Mouse (Mus musculus) forebrain, embryonic 14.5 days (tissue): ENCODE results near the gene Mllt3. TPM values are rescaled to one million over a fixed set of nuclear protein-coding genes. Genes with fewer than 3 reads are reported as not detected.

Experiments used
- ATAC-seq: fragments of 200-750 bp; cut with Nextera tagmentation; 2 replicates; pipeline ENCODE4 v1.8.0; 2017; ENCODE audit warnings: mild to moderate bottlenecking, moderate library complexity
- DNase-seq: peaks from one replicate; pipeline ENCODE4 v3.0.0-alpha.2; 2015; ENCODE audit warnings: low spot score
- H3K27ac ChIP-seq: fragments of 300-500 bp; sonication (generic); 2 replicates; pipeline ENCODE4 v1.5.1; 2014; ENCODE audit warnings: low read depth, mild to moderate bottlenecking, control low read depth, low read length, moderate library complexity
- H3K27me3 ChIP-seq: fragments of 300-500 bp; sonication (generic); replicated peaks from 2 replicates; pipeline ENCODE4 v1.6.1; 2014; ENCODE audit warnings: low read length, control low read depth, mixed read lengths; ENCODE audit not compliant: control insufficient read depth, insufficient read depth
- H3K36me3 ChIP-seq: fragments of 300-500 bp; sonication (generic); 2 replicates; pipeline ENCODE4 v1.6.1; 2014; ENCODE audit warnings: low read length, control low read depth; ENCODE audit not compliant: control insufficient read depth, insufficient read depth
- H3K4me1 ChIP-seq: fragments of 300-500 bp; sonication (generic); 2 replicates; pipeline ENCODE4 v1.6.1; 2014; ENCODE audit warnings: antibody characterized with exemption, low read length, control low read depth; ENCODE audit not compliant: control insufficient read depth, insufficient read depth
- H3K4me2 ChIP-seq: fragments of 300-500 bp; sonication (generic); 2 replicates; pipeline ENCODE4 v1.6.1; 2014; ENCODE audit warnings: mild to moderate bottlenecking, control low read depth, low read length
- H3K4me3 ChIP-seq: fragments of 300-500 bp; sonication (generic); 2 replicates; pipeline ENCODE4 v1.5.1; 2014; ENCODE audit warnings: low read depth, low read length, control low read depth
- H3K9ac ChIP-seq: fragments of 300-500 bp; sonication (generic); 2 replicates; pipeline ENCODE4 v1.6.1; 2014; ENCODE audit warnings: mild to moderate bottlenecking, low read length, control low read depth, moderate library complexity
- H3K9me3 ChIP-seq: fragments of 300-500 bp; sonication (generic); replicated peaks from 2 replicates; pipeline ENCODE4 v1.6.1; 2016; ENCODE audit warnings: low read length, control low read depth, mixed read lengths; ENCODE audit not compliant: control insufficient read depth
- WGBS: fragments of 180-500 bp; shearing (Covaris S2); extraction: QIAGEN DNeasy Blood & Tissue Kit; methylation state at CpG from one replicate; pipeline ENCODE4 v1.1.7; 2014; 5-methylcytosine and 5-hydroxymethylcytosine counted together
- polyA plus RNA-seq: library from polyadenylated mRNA; unstranded; fragments of >200 nt; fragmentation: Nextera tagmentation; extraction: Ambion mirVana; gene quantifications from 2 replicates; pipeline ENCODE4 v1.2.1, GENCODE M21; 2014

Mllt3 gene
- polyA plus RNA-seq, 1 experiment from 2014 or later, result 95.2 TPM

DNA sequence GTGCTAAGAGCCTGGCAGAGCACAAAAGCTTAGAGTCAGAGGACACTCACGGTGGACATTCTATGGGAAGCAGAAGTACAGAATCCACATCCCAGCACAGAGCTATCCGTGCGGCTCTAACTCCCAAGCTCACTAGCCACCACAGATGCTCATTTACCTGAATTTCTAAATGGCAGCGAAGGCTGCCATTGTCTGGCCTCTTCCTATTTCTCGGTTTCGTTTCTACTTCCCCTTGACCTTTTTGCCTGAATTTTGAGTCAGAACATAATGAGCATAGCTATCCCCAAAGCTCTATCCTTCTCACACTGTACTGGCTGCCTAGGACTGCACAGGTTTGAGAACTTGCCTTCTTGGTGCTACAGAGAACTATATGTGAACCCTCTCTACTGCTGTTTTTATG is 274.1 kb downstream of the Mllt3 start:
- Histone ChIP-seq H3K36me3 (no peaks in the 10 kb centered on the region), H3K9ac (no peak overlapping the region), H3K27me3 (no peaks in the 10 kb centered on the region), H3K4me1 (no peaks in the 10 kb centered on the region), H3K27ac (no peak overlapping the region), H3K4me2 (no peak overlapping the region), H3K9me3 (no peaks in the 10 kb centered on the region), H3K4me3 (no peak overlapping the region)
- ATAC-seq, result no peak
- DNase-seq, result no peak
- WGBS, result 93% methylated on average over 6 of the region's 6 CpGs

DNA sequence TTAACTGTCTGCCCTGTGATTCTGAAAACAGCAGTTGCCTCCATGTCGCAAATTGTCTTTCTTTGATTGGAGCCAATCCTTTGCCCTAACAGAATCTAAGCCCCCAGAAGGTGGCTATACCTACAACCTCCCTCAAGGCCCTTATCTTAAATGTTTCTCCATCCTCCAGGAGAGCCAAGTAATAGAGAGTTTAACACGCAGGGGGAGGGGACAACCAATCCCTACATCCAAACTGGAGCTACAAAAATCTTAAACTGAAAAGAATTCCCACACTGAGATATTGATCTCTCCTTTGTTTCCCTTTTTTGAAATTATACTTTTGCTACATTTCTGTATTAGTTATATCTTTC is 281.7 kb downstream of the Mllt3 start:
- H3K27ac ChIP-seq, result no peak overlapping the region
- no peaks in the 10 kb centered on the region for H3K9me3 ChIP-seq
- H3K4me1 ChIP-seq, result 0 out of 2 replicates have a peak, but pooled peaks cover 5% of the 10 kb centered on the region
- no peak overlapping the region for H3K4me2 ChIP-seq
- no peaks in the 10 kb centered on the region for H3K36me3 ChIP-seq
- no peak overlapping the region for H3K4me3 ChIP-seq
- H3K27me3 ChIP-seq, result no peaks in the 10 kb centered on the region
- WGBS, result 93% methylated on average over 2 of the region's 2 CpGs
- H3K9ac ChIP-seq, result no peak overlapping the region
- ATAC-seq, result no peak
- DNase-seq, result no peak

DNA sequence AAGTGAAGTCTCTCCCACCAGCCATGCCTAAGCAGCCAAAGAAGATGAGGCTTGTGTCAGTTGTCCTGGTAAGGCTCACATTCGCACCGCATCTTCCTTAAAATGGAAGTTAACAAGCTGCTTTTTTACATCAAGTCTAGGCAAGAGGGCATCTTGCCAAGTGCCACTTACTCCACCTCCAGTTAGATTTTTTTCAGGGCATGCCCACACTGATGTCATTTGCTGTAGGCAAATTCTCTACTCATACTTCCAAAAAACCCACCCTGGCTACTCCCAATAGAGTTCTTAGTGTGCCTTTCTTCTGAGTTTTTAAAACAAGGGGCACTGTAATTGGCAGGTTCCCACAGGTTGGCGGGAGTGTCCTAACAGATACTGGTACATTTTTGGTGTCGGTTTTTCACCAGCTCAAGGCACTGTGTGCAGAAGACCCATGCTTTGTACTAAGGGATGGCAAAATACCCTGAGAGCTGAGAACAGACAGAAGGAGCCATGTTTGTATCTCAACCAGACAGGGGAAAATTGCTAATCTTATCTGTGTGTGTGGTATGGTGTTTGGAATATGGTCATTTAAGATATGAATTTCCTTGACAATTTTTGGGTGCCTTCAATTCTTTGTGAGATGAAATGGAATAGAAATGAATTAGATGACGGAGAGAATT is 282.2 kb downstream of the Mllt3 start:
- WGBS, result 72% methylated on average over 5 of the region's 5 CpGs
- Histone ChIP-seq H3K27ac (no peak overlapping the region), H3K27me3 (no peaks in the 10 kb centered on the region), H3K4me1 (0 out of 2 replicates have a peak, but pooled peaks cover 5% of the 10 kb centered on the region), H3K4me2 (no peak overlapping the region), H3K36me3 (no peaks in the 10 kb centered on the region), H3K9me3 (no peaks in the 10 kb centered on the region), H3K9ac (no peak overlapping the region), H3K4me3 (no peak overlapping the region)
- no peak for ATAC-seq
- peak; percentile 41 for DNase-seq

DNA sequence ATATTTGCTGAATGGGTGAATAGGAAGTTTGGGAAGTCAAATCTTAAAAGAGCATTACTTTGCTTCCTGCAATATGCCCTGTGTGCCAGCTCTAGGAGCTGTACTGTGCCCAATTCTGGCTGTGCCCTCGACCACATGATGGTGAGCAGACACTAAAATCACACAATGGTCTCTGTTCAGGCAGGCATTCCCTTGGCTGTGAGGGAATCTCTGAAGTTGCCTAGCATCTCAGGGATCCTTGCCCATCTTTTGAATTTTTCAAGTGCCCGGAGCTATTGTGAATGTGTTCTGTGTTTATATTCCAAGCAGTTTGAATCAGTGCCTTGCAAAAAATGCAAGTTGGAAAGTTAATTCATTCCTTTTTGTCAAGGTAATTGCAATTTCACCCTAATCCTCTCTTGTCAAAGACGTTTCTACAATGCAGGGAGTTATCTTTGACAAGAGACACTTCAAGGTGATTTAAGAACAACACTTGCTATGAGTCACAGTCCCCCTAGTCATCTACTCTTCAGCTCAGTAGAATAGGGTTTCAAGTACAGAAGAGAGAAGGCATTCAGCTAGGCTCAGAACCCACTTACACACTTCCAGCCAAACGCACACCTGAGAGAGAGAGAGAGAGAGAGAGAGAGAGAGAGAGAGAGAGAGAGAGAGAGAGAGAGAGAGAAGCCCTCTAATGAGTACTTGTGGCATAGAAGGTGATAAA is 283.5 kb downstream of the Mllt3 start:
- peak; percentile 28 for DNase-seq
- H3K27me3 ChIP-seq, result no peaks in the 10 kb centered on the region
- no peak overlapping the region for H3K9ac ChIP-seq
- ATAC-seq, result no peak
- H3K4me2 ChIP-seq, result no peak overlapping the region
- H3K27ac ChIP-seq, result no peak overlapping the region
- 0 out of 2 replicates have a peak, but pooled peaks cover 5% of the 10 kb centered on the region for H3K4me1 ChIP-seq
- no peak overlapping the region for H3K4me3 ChIP-seq
- 16% methylated on average over 4 of the region's 4 CpGs for WGBS
- H3K9me3 ChIP-seq, result no peaks in the 10 kb centered on the region
- H3K36me3 ChIP-seq, result no peaks in the 10 kb centered on the region

DNA sequence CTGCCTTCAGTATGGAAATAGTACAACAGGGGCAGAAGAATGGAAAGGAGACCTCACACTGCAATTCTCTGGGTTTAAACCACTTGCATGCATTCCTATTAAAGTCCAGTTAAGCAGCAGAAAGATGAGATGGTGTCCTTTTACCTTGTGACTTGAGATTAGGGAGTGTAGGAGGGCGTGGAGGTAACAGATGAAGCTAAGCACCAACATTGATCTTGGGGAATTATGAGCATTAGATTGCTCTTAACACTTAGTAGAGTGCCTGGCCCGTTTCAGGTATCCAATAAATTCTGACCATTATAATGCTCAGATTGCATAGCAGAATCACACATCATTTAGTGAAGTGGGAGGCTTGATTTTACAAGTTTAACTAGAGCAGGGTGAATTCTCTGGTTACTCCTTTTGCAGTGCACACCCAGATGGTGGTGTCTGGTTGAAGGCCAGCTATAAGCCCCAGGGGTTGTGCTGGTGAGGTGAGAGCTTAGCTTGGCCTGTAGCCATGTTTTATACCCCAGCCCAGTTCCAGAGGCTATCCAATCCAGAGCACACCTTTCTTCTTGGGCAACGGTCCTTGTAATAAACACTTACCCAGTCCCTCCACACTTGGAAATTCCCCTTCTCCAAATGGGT is 288.0 kb downstream of the Mllt3 start:
- Histone ChIP-seq H3K27me3 (no peaks in the 10 kb centered on the region), H3K4me3 (no peak overlapping the region), H3K4me2 (no peak overlapping the region), H3K4me1 (0 out of 2 replicates have a peak, but pooled peaks cover 5% of the 10 kb centered on the region), H3K9ac (no peak overlapping the region), H3K27ac (no peak overlapping the region), H3K9me3 (no peaks in the 10 kb centered on the region), H3K36me3 (no peaks in the 10 kb centered on the region)
- DNase-seq (no peak), ATAC-seq (no peak)
- WGBS, result 77% methylated on average over 3 of the region's 3 CpGs

DNA sequence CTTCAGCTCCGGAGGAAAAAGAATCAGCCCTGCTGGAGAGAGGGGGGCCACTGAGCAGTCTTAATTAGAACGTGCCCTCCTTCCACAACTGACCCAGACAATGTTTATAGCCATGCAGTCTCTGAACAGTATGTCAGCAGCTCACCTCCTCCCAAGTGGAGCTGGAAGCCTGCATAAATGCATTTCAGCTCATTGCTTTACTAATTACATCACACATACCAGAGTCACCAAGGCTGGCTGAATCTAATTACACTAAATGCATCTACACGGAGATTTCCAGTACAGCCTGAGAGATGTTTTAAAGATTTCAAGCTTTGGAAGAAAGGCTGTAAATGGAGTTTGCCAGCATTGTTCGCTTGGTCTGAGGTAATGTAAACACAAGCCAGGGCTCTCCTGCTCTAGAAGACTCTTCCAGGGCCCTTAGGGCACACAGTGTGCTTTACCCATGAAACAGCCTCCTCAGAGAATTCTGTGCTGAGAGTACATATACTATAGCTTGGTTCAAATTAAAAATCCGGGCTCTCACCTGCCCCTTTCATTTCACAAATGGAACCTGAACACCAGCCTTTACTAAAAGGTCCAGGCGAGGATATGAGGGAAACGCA is 293.5 kb downstream of the Mllt3 start:
- Histone ChIP-seq H3K4me1 (peaks cover 8% of the 10 kb centered on the region; the same call in 1 of the 2 replicates), H3K4me2 (no peak overlapping the region), H3K9ac (no peak overlapping the region), H3K9me3 (no peaks in the 10 kb centered on the region), H3K4me3 (no peak overlapping the region), H3K36me3 (no peaks in the 10 kb centered on the region), H3K27me3 (no peaks in the 10 kb centered on the region), H3K27ac (peak overlapping the region; percentile 17; the same call in 1 of the 2 replicates)
- WGBS, result 23% methylated on average over 7 of the region's 7 CpGs
- DNase-seq, result peak; percentile 88
- peak; percentile 97 for ATAC-seq

DNA sequence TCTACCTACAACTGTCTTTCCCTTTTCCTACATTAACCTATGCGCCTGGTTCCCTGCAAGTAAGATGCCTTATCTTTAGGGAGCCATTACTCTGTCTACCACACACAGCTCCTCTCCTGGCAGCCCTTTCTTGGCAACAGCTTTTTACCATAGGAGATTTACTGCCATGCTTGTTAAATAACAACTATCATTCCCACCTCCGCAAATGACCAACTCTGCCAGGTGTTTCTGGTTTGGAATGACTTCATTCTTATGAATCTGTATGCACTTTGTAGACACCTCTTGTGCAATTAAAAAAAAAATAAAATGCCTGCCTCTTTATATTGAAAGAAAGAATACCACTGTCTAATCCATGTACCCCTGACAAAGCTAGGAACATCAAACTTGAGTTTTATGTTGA is 294.1 kb downstream of the Mllt3 start:
- H3K27me3 ChIP-seq, result no peaks in the 10 kb centered on the region
- no peaks in the 10 kb centered on the region for H3K36me3 ChIP-seq
- no peak overlapping the region for H3K9ac ChIP-seq
- H3K27ac ChIP-seq, result no peak overlapping the region; the same call in 1 of the 2 replicates
- no peak overlapping the region for H3K4me3 ChIP-seq
- 65% methylated on average over 2 of the region's 2 CpGs for WGBS
- peaks cover 8% of the 10 kb centered on the region; the same call in 1 of the 2 replicates for H3K4me1 ChIP-seq
- ATAC-seq (peak; percentile 29; the same call in 1 of the 2 replicates), DNase-seq (peak; percentile 38)
- no peak overlapping the region for H3K4me2 ChIP-seq
- H3K9me3 ChIP-seq, result no peaks in the 10 kb centered on the region

DNA sequence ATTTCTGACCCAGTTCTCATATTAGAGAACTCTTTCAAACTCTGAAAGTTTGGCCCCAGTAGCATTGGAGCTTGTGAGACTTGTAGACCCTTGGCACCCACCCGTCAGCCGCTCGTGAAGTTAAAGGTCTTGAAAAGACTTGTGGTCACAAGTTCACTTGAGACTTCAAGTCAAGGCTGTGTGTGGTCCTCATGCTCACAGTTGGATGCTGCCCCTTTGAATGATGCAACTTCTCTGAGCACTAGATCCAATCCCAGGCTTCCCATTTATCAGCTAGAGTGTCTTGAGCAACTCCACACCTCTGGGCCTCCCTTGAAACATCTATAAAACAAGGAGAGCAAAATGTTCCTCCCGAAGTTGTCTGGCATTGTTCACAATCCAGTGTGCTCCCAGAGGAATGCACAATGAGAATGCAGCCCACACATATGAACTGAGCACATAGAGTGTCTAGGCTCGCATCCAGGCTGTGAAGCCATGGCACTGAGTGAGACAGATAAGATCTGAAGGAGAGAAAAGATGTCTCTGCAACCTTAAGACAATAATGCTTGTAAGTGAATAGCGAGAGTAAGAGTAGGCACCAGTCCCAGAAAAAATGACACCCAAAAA is 295.9 kb downstream of the Mllt3 start:
- Histone ChIP-seq H3K4me3 (no peak overlapping the region), H3K4me1 (peaks cover 8% of the 10 kb centered on the region; the same call in 1 of the 2 replicates), H3K27me3 (no peaks in the 10 kb centered on the region), H3K9me3 (no peaks in the 10 kb centered on the region), H3K9ac (no peak overlapping the region), H3K36me3 (no peaks in the 10 kb centered on the region), H3K4me2 (no peak overlapping the region), H3K27ac (no peak overlapping the region)
- DNase-seq (no peak), ATAC-seq (no peak)
- 86% methylated on average over 6 of the region's 6 CpGs for WGBS
